Mouse (Mus musculus): ENCODE measurements around the gene Fbn1.

Fbn1 gene

DNA sequence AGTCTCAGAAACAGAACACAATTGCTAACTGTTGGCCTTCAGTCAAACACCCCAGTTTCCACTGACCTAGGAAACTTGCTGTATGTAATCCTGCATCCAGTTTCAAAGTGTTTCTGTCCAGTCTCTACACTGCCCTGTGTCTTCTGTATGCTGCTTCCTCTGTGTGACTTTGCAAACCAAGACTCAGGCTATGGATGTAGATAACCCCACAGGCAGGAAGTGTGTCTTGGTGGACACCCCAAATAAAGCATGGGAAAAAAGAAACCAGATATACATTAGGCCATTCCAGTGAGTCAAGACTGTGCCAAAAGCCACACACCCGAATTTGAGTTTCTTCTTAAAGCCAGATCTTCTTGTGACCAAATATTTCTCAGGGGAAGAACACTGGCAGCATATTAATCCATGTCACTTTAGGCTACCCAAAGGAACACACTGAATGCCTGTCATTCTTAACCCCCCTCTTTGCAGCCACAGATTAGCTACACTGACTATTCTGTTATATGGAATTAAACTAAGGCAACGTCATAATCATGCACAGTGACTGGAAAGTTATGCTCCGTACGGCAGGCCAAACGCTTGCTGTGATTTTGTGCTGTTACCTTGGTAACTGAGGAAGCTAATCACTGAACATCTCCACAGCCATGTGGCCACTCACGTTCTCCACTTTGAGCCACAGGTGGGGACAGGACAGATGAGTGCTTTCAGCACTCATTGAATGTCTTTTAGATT lies 55.3 kb downstream of the Fbn1 start:
- DNase-seq: no peak

DNA sequence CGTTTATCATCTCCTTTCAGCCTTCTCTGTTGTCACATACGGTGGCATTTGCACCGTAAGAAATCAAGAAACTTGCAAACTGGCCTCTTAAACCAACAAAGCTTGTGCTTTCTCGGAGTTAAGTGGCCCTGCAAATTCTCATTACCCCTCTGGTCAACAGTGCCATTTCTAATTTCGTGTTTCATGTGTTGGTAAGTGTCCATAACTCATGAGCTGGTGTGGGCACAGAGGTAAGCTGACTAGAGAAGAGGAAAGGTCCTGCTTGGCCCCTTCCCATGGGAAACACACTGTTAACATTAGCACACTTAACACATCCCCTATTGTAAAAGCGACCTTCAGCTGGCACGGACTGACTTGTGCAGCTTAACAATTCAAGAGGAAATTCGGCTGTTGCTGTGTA lies 58.4 kb downstream of the Fbn1 start:
- DNase-seq: no peak

DNA sequence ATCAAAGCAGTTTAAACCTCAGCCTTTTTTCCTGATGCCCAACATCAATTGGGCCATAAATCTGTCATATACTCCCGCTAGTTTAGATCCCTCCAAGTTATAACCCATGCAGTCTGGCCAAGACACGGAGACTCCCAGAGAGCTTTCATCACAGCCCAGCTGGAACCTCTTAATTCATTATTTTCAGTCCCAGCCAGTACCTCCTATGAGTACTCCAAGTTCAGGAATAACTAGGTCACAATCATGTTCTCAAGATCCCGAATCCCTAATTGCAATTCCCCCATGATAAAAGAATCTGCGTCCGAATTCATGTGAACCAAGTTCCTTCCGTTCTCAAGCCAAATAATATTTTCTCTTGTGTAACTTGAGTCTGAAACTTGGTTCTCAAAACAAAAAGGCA lies 58.9 kb downstream of the Fbn1 start:
- no peak for DNase-seq

DNA sequence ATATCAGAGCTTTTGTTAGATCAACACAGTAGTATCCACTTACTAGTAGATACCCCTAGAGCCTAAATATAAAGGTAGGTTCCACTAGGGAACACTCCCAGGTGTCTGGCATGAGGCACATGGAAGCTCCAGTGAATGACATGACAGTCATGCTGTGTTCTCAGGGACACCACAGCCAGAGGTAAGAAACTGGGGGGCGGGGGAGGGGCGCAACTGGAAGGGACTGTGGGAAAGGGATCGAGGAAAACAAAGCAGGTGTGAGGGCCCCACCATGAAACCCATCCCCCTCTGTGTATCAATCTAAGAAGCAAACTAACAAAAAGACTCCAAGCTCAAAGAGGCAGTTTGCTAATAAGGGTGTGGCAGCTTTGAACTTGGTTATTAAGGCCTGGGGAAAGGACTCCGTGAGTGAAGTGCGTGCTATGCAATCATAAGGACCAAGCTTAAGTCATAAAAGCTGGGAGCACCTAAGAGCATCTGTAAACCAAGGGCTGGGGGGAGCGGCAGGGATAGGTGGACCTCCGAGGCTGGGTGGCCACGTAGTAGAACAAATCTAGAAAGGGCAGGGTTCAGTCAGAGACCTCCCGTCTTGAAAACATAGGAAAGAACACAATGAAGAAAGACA lies 60.4 kb downstream of the Fbn1 start:
- DNase-seq: no peak

DNA sequence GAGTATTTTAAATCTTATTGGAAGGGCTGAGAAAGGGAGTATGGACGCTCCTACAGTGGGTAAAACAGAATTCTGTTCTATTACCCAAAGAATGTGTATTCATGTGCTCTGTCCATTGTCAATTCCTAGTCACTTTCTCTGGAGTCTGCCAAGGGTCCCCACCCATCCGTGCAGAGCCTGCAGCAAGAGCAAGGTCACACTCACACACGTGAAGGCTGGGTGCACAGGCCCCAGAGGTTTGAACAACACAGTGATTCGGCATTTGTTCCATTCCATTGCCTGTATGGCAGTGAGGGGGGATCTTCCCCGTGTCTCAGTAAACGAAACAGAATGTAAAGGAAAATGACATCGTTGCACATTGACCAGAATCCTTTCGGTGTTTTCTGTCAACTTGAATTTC lies 69.4 kb downstream of the Fbn1 start:
- DNase-seq: no peak

DNA sequence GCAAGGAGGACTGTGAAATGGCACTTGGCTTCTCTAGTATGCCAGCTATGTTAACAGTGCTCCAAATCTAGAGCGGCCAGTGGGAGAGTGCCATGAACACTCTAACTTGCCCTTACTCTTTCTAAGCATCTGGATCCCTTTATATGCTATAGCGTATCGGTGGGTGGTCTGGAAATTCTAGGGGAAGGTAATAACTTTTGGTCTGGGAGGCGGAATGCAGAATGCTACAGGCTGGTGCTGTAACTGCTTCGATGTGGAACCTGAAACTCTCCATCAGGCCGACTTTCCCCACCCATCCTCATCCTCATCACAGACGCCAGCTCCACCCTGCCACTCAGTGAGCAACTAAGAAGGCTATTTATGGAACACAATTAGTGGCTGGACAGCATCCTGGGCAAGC lies 71.6 kb downstream of the Fbn1 start:
- DNase-seq: no peak

DNA sequence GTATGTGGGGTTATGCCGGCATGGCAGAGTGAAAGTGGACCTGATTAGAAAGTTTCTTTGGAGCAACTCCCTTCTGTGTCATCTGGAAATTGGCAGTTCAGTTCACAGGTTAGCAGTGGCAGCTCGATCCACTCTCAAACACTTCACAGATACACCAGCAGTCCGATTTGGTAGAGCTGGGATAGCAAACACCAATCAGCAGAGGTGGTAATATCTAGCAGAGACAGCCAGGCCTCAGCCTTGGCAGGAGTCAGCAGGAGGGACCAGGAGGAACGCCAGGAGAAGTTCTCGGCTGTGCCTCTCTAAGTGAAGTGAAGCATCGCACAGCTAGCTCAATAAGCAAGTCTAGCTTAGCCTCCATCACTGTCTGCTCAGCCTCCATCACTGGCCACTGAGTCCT lies 74.3 kb downstream of the Fbn1 start:
- DNase-seq: no peak

DNA sequence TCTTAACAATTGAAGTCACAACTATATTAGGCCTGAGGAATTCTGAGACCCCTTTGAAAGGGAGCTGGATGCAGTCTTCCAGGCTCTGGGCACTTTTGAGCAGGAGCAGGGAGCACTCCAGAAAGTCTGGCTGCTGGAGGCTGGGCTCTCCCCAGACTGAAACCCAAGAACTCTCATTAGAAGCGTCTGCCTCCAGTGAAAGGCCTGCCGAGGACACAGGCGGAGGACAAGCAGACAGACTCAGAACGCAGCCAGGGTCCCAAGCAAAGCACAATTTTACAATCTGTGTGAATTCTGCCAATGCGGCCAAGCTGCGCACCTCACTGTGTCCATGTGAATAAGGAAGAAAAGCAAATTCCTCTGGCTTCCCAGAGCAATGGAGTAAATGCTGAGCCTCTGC lies 76.3 kb downstream of the Fbn1 start:
- no peak for DNase-seq

DNA sequence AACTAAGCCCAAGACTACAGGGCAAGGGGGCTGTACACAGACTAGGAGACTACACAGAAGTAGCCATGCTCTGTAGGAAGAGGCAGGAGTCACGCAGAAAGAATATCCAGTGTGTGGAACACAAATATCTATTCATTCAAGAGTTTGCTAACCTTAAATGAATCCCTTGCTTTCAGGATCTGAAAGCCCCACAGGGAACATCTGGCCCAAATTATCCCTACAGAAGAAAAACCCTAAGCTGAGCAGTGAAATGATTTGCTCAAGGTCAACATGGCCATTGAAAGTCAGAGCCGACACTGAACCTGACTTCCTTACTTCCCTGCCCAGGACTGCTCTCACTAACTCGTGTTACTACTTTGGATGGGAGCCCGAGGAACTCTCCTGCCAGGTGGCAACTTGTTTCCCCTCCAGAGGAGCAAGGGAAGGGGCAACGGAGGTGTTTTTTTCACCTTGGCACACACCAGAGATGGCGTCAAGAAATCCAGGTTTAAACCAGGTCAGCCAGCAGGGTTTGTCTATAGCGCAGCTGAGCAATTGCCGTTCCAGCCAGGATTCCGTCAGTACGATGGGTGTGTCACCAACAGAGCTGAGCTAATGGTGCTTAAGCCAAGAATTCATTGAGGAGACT lies 78.9 kb downstream of the Fbn1 start:
- DNase-seq: no peak

DNA sequence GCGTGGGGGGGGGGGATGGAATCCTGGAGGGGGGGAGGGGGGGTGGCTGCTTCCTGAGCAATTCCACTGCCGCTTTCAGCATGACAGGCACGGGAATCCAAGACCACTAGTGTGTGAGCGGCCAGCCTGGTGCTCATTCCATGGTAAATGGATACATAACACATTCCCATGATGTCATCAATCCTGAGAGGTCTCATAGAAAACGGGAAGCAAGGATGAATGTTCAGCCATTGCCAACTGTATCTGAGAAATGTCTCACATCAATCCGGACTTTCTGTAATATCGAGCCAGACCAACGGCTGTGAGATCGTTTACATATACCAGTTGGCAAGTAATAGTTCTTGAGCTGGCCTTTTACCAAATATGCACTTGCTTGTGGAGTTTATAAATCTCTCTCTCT lies 87.2 kb downstream of the Fbn1 start:
- DNase-seq: no peak

DNA sequence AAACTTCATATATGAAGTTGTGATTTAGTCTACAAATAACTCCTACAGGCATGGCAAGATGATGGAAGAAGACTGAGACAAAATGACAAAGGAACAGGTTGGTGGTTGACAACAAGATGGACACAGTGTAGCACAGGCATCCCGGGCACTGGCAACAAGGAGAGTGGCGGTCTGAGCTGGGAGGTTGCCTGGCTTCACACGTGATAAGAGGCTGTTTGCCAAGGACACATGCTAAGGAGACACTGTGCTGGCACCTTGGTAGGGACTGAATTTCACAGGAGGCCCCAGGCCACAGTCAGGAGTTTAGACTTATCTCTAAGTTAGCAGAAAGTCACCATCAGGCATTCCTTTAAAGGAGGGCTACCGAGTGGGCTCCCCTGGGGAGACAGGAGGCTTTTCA lies 88.1 kb downstream of the Fbn1 start:
- no peak for DNase-seq

DNA sequence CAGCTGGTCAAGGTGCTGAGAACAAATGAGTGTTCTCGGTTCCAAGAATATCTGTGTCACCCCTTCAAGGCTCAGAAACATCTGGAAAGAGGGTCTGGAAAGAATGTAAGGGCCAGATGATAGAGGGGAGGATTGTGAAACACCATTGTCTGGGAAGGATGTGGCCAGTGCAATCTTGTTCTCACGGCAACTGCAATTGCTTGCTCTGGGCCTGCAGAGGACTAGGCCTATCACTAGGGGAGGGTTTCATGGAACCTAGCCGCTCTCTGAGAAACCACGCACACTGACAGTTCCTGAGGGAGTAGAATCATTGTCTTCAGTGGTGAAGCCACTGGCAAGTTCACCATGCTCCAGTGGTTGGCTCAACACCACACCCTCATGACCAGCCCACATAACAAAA lies 89.2 kb downstream of the Fbn1 start:
- no peak for DNase-seq

DNA sequence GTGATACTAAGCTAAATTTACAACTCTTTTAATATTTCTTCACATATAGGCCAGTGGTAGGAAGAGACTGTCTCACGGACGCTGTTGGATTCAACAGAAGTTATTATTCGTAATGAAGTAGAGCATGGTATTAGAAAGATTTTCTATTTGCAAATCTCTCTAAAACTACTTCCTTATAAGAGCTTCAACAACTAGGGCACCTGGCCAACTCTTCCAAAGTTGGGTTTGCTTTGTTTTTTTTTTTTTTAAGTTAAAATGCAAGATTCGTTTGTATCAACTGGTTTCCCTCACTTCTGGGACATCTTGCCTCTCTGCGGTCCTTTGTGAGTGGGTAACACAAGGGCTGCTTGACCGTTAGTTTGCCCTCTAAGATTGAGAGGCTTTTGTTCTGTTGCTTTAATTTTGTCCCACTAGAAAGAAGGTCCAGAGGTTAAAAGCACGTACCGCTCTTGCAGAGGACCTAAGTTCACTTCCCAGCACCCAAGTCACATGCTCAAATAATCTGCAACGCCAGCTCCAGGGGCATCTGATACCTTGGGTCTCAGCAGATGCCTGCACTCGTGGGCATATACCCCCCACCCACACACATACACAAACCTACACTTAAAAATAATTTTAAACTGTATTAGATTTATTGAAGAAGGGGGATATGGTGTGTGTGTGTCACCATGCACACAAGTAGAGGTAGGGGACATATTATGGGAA lies 91.1 kb downstream of the Fbn1 start:
- DNase-seq: no peak

DNA sequence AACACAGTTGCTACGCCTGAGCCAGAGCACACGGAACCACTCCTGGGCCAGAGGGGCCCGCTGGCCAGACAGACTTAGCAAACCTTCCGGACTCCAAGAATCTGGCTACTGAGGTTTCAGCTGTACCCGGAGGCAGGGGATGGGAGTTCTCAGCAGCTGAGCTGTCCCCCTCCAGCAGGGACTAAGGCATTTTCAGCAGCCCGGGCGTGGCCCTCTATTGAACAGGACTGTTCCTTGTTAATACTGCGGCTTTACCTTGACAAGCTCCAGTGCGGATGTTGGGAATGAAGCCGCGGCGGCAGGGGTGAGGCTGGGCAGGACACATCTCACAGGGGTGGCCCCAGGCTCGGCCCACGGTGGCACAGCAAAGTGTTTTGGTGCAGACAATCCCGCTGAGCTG lies 95.4 kb downstream of the Fbn1 start:
- DNase-seq: no peak

DNA sequence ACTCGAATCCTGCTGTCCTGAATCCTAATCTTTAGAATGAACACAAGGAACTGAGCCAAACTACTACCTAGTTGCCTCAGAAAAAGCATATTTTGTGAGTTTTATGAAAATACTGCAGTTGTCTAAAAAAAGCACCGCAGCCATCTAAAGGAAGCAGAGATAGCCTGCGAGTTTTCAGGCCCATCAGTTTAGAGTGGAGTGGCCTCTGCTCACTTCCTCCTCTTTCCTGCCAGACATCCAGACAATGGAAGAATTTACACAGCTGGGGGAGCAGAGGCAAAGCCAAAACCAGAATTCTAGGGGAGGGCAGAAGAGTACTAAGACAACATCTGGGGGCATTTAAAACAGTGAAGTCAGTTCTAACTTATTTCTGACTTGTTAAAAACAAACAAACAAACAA lies 96.0 kb downstream of the Fbn1 start:
- no peak for DNase-seq

DNA sequence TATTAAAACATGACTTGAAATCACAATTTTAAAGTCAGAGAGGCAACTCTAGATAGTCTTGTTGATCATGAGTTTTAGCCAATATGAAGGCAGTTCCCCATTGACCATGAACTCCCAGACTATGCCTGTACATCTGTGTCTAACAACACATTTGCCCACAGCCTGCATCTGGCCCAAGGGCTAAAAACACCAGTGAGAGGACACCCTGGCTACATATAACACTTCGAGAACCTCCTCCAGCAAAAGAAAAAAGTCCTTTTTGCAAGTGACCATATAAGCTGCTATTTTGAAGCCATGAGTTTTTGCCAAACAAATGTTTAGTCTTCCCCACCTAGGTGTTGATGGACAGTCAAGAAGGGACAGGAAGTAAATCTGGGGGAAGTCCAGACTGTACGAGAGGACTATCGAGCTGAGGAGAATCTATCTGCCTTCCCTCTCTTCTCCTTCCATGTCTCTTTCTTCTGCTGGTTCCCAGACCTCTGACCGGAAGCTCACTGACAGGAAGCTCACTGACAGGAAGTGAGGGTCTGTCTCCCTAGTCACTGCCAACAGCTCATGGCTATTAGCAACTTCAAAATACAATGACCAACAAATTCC lies 103.2 kb downstream of the Fbn1 start:
- DNase-seq: no peak

DNA sequence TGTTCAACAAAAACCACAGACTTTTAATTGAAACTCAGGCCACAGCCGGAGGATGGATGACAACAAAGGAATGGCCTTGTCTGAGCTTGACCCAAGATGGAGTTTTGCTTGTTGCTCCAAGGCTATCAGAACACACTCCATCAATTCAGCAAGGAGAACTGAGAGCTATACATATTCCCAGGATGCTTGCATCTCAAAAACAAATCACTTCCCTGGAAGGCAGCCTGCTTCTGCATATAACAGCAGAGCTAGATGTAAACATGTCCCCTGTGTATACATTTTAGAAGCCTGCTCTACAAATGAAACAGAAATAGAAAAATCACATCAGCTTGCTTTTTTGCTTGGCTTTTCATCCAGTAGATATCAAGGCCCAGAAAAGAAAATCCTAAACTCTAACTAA lies 105.5 kb downstream of the Fbn1 start:
- no peak for DNase-seq

DNA sequence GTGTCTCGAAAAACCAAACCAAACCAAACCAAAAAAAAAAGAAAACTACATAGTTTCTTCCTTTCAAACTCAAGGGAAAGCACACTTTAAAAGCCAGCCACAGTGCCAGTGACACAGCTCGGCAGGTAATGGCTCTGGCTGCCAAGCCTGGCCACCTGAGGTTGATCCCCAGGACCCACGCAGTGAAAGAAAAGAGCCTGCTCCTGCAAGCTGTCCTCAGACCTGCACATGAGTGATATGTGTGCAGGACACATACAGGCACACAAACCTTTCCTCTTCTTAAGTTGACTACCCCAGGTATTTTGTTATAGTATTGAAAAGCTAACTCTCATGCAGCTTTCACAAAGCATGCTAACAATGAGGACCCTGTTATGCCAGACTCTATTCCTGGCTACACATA lies 107.7 kb downstream of the Fbn1 start:
- no peak for DNase-seq

DNA sequence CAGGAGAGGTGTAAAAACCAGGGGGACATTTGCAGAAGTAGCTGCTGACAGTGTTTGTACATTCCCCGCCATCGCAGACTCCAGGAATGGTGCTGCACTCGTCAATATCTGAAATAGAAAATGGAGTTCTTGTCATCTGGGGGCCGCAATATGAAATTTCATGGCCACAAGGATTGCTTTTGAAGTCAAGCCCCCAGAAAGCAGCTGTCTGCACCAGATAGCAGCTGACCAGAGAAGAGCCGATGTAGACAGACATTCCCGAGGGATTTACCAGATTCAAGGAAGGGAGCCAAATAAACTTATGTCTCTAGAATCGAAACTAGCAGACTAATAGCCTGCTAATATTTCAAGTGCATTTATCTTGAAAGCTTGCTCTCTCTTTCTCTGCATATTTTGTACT lies 110.0 kb downstream of the Fbn1 start:
- no peak for DNase-seq

DNA sequence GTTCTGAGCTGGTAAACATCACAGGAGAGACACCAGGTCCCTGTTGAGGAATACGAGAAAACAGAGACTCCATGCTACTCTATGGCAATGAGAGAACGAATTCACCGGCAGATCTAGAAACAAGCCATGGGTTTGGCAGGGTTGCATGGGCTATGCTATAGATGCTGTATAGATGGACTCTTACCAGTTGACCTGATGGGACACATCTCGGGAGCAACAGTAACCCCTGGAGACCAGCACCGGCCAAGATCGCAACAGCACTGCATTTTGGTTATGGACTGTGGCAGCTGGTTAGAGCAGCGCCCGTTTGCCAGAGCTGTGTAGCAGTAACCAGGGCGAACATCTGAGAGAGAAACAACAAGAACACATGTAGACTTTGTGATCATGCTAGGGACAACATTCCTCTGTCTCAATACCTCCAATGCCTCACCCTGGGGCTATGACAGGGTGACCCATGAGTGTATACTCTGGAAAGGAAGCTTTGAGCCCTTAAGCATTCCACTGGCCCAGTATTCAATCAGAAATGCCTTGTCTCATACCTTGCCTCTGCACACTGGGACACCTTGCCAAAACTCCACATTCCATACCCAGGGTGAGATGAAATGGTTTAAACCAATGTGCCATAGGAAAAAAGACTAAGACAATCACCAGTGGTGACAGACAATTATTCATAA lies 113.2 kb downstream of the Fbn1 start:
- DNase-seq: no peak

DNA sequence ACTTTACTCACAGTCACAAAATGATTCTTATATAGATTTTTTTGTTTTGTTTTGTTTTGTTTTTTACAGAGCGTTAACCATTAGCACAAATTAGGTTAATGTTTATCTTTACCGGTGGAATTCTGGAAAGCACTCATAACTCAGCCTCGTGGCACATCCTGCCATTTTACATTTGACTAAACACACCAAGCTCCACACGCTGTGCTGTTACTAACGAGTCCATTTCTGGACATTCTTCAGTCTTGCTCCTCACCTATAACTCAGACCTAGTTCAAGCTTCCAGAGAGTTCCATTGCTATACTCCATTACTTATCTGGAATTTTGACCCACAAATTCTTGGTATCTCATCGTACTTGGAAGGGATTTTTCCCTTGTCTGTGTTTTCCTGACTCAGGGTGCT lies 116.2 kb downstream of the Fbn1 start:
- no peak for DNase-seq

DNA sequence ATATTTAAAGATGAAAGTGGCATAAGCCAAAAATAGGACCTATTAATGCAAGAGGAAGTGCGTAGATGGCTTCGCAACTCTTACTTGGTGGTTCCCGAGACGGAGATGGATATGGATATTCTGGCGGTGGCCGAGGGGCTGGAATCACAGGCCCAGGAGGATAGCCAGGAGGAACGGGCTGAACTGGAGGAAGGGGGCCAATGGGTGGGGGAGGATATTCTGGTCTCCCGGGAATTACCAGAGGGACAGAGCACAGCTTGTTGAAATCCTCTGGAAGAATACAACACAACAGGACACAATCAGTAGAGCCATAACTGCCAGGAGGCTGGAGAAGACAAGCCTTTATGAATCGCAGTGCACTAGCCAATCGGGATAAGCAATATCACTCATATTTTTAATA lies 118.0 kb downstream of the Fbn1 start:
- no peak for DNase-seq
